Mouse (Mus musculus) G1E (cell line): ENCODE results near the gene Slc22a4.

ENCODE experiments used
- CTCF ChIP-seq: IDR thresholded peaks from 2 replicates; pipeline ENCODE4 v1.5.1; 2012; ENCODE audit warnings: low read depth, low read length, inconsistent platforms, mixed read lengths
- GATA1 ChIP-seq: IDR thresholded peaks from 2 replicates; pipeline ENCODE4 v1.6.1; 2012; ENCODE audit warnings: borderline replicate concordance, low read length, inconsistent platforms, mixed read lengths
- GATA2 ChIP-seq: IDR thresholded peaks from 2 replicates; pipeline ENCODE4 v1.6.1; 2012; ENCODE audit warnings: low read depth, low read length, inconsistent platforms, borderline replicate concordance
- POLR2AphosphoS5 ChIP-seq: IDR thresholded peaks from 2 replicates; pipeline ENCODE4 v1.6.1; 2012; ENCODE audit warnings: low read depth, low read length, inconsistent platforms; ENCODE audit not compliant: insufficient replicate concordance
- TAL1 ChIP-seq: conservative IDR thresholded peaks from 2 replicates; pipeline ENCODE4 v1.6.1; 2012; ENCODE audit warnings: low read depth, low read length, inconsistent platforms, mixed read lengths

- TF ChIP-seq GATA1 (no peak), CTCF (no peak), POLR2AphosphoS5 (no peak), TAL1 (no peak), GATA2 (no peak)
Measured at GRCm38 (mm10) chr11:54028044-54028951, at the start of gene Slc22a4.
